Mouse (Mus musculus): ENCODE measurements around the gene Nutm1. TPM values are rescaled to one million over a fixed set of nuclear protein-coding genes. Genes with fewer than 3 reads are reported as not detected.

Nutm1 gene
- total RNA-seq, 1 experiment = not detected

- peaks cover 3% of the 10 kb centered on the region; the same call in 1 of the 2 replicates for H3K36me3 ChIP-seq (ENCODE audit: control insufficient read depth, insufficient read depth, low read length, poor library complexity, severe bottlenecking)
- H3K27ac ChIP-seq (ENCODE audit: insufficient read depth, low read depth, low read length, poor library complexity, severe bottlenecking) = no peak within 1 kb of the TSS
- H3K4me3 ChIP-seq (ENCODE audit: insufficient read depth in 1 of 2, low read depth in 1 of 2, low read length in 2 of 2, poor library complexity in 1 of 2, severe bottlenecking in 1 of 2) = peak within 1 kb of the TSS; percentile 79 to 97
- no peaks in the 10 kb centered on the region for H3K9me3 ChIP-seq (ENCODE audit: control insufficient read depth, insufficient read depth, low read depth, low read length)
- no peaks in the 10 kb centered on the region; a peak in 1 of 4 replicates for H3K4me1 ChIP-seq (ENCODE audit: control insufficient read depth in 2 of 2, insufficient read depth in 2 of 2, low read length in 2 of 2, poor library complexity in 1 of 2)
- in situ Hi-C loops (cut with MboI; ENCODE audit: low sequenced_read_pairs in 2 of 2, unreplicated experiment in 2 of 2) = no loop called here
- TF ChIP-seq ZC3H11A (IDR thresholded peaks at IDR 0.05; ENCODE audit: borderline replicate concordance, low read depth, low read length) (no peak), CHD2 (IDR thresholded peaks at IDR 0.05; ENCODE audit: low read depth, low read length) (0 out of 2 replicates have a peak, but pooled peaks have one; percentile 26), HCFC1 (IDR thresholded peaks at IDR 0.05; ENCODE audit: borderline replicate concordance, insufficient read depth, low read length) (peak; percentile 99), MAFK (IDR thresholded peaks at IDR 0.05; ENCODE audit: insufficient read depth, low read depth, low read length) (no peak), ZNF384 (IDR thresholded peaks at IDR 0.05; ENCODE audit: low read depth, low read length) (no peak)
- peak; percentile 96 for DNase-seq (ENCODE audit: low read depth, low spot score)
- H3K9ac ChIP-seq (ENCODE audit: insufficient read depth, low read depth, low read length, poor library complexity, severe bottlenecking) = peak within 1 kb of the TSS; percentile 94
These were observed 2.9 kb upstream of the Nutm1 start, which contains the start of gene Nop10 for GRCm38 (mm10) chr2:112261748-112262653. Nop10 (plus strand) TSS chr2:112261926.

GRCm38 (mm10) chr2:112254675-112255515 lies 4.2 kb downstream of the Nutm1 start:
- no peak overlapping the region for H3K27ac ChIP-seq (ENCODE audit: insufficient read depth, low read depth, low read length, poor library complexity, severe bottlenecking)
- no peaks in the 10 kb centered on the region for H3K36me3 ChIP-seq (ENCODE audit: control insufficient read depth, insufficient read depth, low read length, poor library complexity, severe bottlenecking)
- in situ Hi-C loops (cut with MboI; ENCODE audit: low sequenced_read_pairs in 2 of 2, unreplicated experiment in 2 of 2) = no loop called here
- no peak for TF ChIP-seq CHD2 (IDR thresholded peaks at IDR 0.05; ENCODE audit: low read depth, low read length)
- no peaks in the 10 kb centered on the region for H3K9me3 ChIP-seq (ENCODE audit: control insufficient read depth, insufficient read depth, low read depth, low read length)
- no peak for DNase-seq (ENCODE audit: low read depth, low spot score)
- H3K4me1 ChIP-seq (ENCODE audit: control insufficient read depth in 2 of 2, insufficient read depth in 2 of 2, low read length in 2 of 2, poor library complexity in 1 of 2) = peaks cover 0 to 9% of the 10 kb centered on the region in 2 experiments; a peak in 2 of 4 replicates
- H3K9ac ChIP-seq (ENCODE audit: insufficient read depth, low read depth, low read length, poor library complexity, severe bottlenecking) = no peak overlapping the region
- H3K4me3 ChIP-seq (ENCODE audit: insufficient read depth in 1 of 2, low read depth in 1 of 2, low read length in 2 of 2, poor library complexity in 1 of 2, severe bottlenecking in 1 of 2) = no peak overlapping the region

DNA sequence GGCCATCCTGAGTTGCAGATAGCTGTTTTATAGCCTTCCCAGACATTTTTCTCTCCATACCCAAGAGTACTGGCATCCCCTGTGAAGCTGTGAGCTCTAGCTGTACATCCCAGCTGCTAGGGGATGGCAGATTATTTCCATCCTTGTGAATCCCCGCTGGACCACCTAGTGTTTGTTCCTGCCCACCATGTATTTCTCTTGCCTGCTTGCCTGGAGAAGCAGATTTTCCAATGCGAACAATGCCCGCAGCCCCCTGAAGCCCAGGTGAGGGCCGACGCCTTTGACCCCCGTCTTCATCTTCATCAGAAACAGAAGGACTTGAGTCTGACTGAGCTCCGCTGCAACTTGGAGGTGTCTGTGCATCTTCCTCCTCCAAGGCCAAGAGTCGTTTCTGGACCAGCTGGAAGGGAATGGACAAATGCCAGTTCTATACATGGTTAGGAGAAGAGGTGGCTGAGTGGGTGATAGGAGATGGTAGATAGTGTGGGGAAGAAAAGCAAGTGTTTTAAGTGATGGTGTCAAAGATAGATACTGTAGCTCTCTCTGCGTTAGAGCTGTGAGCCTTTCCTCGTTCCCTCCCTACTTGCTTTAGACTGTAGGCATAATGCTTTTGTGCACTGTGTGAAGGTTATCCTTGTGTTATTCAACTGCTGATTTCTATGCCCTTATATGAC lies 9.2 kb downstream of the Nutm1 start:
- H3K9ac ChIP-seq (ENCODE audit: insufficient read depth, low read depth, low read length, poor library complexity, severe bottlenecking) = no peak overlapping the region
- TF ChIP-seq ZC3H11A (IDR thresholded peaks at IDR 0.05; ENCODE audit: borderline replicate concordance, low read depth, low read length) (no peak), ZNF384 (IDR thresholded peaks at IDR 0.05; ENCODE audit: low read depth, low read length) (no peak), CHD2 (IDR thresholded peaks at IDR 0.05; ENCODE audit: low read depth, low read length) (no peak), MAFK (IDR thresholded peaks at IDR 0.05; ENCODE audit: insufficient read depth, low read depth, low read length) (no peak), HCFC1 (IDR thresholded peaks at IDR 0.05; ENCODE audit: borderline replicate concordance, insufficient read depth, low read length) (no peak)
- H3K4me3 ChIP-seq (ENCODE audit: insufficient read depth in 1 of 2, low read depth in 1 of 2, low read length in 2 of 2, poor library complexity in 1 of 2, severe bottlenecking in 1 of 2) = no peak overlapping the region
- H3K36me3 ChIP-seq (ENCODE audit: control insufficient read depth, insufficient read depth, low read length, poor library complexity, severe bottlenecking) = peaks cover 8% of the 10 kb centered on the region
- H3K27ac ChIP-seq (ENCODE audit: insufficient read depth, low read depth, low read length, poor library complexity, severe bottlenecking) = no peak overlapping the region
- no peaks in the 10 kb centered on the region for H3K9me3 ChIP-seq (ENCODE audit: control insufficient read depth, insufficient read depth, low read depth, low read length)
- H3K4me1 ChIP-seq (ENCODE audit: control insufficient read depth in 2 of 2, insufficient read depth in 2 of 2, low read length in 2 of 2, poor library complexity in 1 of 2) = peaks cover 0 to 11% of the 10 kb centered on the region in 2 experiments; a peak in 2 of 4 replicates
- in situ Hi-C loops (cut with MboI; ENCODE audit: low sequenced_read_pairs in 2 of 2, unreplicated experiment in 2 of 2) = no loop called here
- no peak for DNase-seq (ENCODE audit: low read depth, low spot score)

DNA sequence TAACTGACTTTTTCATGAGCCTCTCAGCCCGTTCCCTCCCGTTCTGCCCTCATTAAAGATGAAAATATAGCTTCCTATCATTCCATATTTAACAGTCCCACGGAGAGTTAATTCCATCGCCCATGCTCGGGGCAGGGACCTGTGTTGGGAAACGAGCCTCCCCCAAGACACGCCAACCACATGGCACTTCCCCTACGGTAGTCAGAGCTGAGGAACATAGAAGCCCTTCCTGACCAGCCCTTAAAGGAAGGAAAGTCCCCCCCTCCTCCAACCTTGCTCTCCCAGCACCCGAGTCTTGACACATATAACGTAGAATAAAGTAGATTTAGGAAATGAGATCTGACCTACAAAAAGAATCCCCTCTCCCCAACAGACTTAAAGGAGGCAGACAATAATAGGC lies 11.8 kb downstream of the Nutm1 start:
- Histone ChIP-seq H3K36me3 (ENCODE audit: control insufficient read depth, insufficient read depth, low read length, poor library complexity, severe bottlenecking) (peaks cover 17% of the 10 kb centered on the region), H3K4me3 (ENCODE audit: insufficient read depth in 1 of 2, low read depth in 1 of 2, low read length in 2 of 2, poor library complexity in 1 of 2, severe bottlenecking in 1 of 2) (no peak overlapping the region), H3K4me1 (ENCODE audit: control insufficient read depth in 2 of 2, insufficient read depth in 2 of 2, low read length in 2 of 2, poor library complexity in 1 of 2) (peaks cover 0 to 26% of the 10 kb centered on the region in 2 experiments; a peak in 2 of 4 replicates), H3K9me3 (ENCODE audit: control insufficient read depth, insufficient read depth, low read depth, low read length) (no peaks in the 10 kb centered on the region), H3K9ac (ENCODE audit: insufficient read depth, low read depth, low read length, poor library complexity, severe bottlenecking) (no peak overlapping the region), H3K27ac (ENCODE audit: insufficient read depth, low read depth, low read length, poor library complexity, severe bottlenecking) (no peak overlapping the region)
- no peak for DNase-seq (ENCODE audit: low read depth, low spot score)
- in situ Hi-C loops (cut with MboI; ENCODE audit: low sequenced_read_pairs in 2 of 2, unreplicated experiment in 2 of 2) = no loop called here
- TF ChIP-seq MAFK (IDR thresholded peaks at IDR 0.05; ENCODE audit: insufficient read depth, low read depth, low read length) = no peak
- TF ChIP-seq HCFC1 (IDR thresholded peaks at IDR 0.05; ENCODE audit: borderline replicate concordance, insufficient read depth, low read length) = no peak
- no peak for TF ChIP-seq CHD2 (IDR thresholded peaks at IDR 0.05; ENCODE audit: low read depth, low read length)
- no peak for TF ChIP-seq ZC3H11A (IDR thresholded peaks at IDR 0.05; ENCODE audit: borderline replicate concordance, low read depth, low read length)
- TF ChIP-seq ZNF384 (IDR thresholded peaks at IDR 0.05; ENCODE audit: low read depth, low read length) = no peak
